Mouse (Mus musculus) lung, embryonic 16.5 days (tissue): Measurements from ENCODE around the gene Tmem129. TPM values are rescaled to one million over a fixed set of nuclear protein-coding genes. Genes with fewer than 3 reads are reported as not detected.

ENCODE experiments used
- ATAC-seq: fragments of 200-750 bp; cut with Nextera tagmentation; 2 replicates; pipeline ENCODE4 v1.8.0; 2017; ENCODE audit warnings: low read depth, mild to moderate bottlenecking, moderate library complexity
- H3K27ac ChIP-seq: fragments of 300-500 bp; sonication (generic); 2 replicates; pipeline ENCODE4 v1.5.1; 2014; ENCODE audit warnings: mild to moderate bottlenecking, control low read depth, low read length
- H3K27me3 ChIP-seq: fragments of 300-500 bp; sonication (generic); 2 replicates; pipeline ENCODE4 v1.6.1; 2014; ENCODE audit warnings: low read depth, low read length, mixed read lengths; ENCODE audit not compliant: control insufficient read depth, insufficient read depth
- H3K36me3 ChIP-seq: fragments of 300-500 bp; sonication (generic); 2 replicates; pipeline ENCODE4 v1.6.1; 2014; ENCODE audit warnings: low read length; ENCODE audit not compliant: control insufficient read depth, insufficient read depth
- H3K4me1 ChIP-seq: fragments of 300-500 bp; sonication (generic); replicated peaks from 2 replicates; pipeline ENCODE4 v1.6.1; 2014; ENCODE audit warnings: low read length, mixed read lengths; ENCODE audit not compliant: control insufficient read depth, insufficient read depth
- H3K4me2 ChIP-seq: fragments of 300-500 bp; sonication (generic); 2 replicates; pipeline ENCODE4 v1.6.1; 2014; ENCODE audit warnings: low read depth, low read length, control low read depth
- H3K4me3 ChIP-seq: fragments of 300-500 bp; sonication (generic); 2 replicates; pipeline ENCODE4 v1.5.1; 2014; ENCODE audit warnings: mild to moderate bottlenecking, low read length, control low read depth
- H3K9ac ChIP-seq: fragments of 300-500 bp; sonication (generic); 2 replicates; pipeline ENCODE4 v1.6.1; 2014; ENCODE audit warnings: low read length, control low read depth
- H3K9me3 ChIP-seq: fragments of 300-500 bp; sonication (generic); 2 replicates; pipeline ENCODE4 v1.6.1; 2016; ENCODE audit warnings: low read length; ENCODE audit not compliant: control insufficient read depth
- WGBS: fragments of 180-500 bp; shearing (Covaris S2); extraction: QIAGEN DNeasy Blood & Tissue Kit; methylation state at CpG from one replicate; pipeline ENCODE4 v1.1.7; 2014; 5-methylcytosine and 5-hydroxymethylcytosine counted together
- polyA plus RNA-seq: library from polyadenylated mRNA; unstranded; fragments of >200 nt; fragmentation: Nextera tagmentation; extraction: Ambion mirVana; gene quantifications from 2 replicates; pipeline ENCODE4 v1.2.1, GENCODE M21; 2015

The Tmem129 gene
- polyA plus RNA-seq, 1 experiment from 2014 or later: 41.0 TPM

- H3K4me1 ChIP-seq: peaks cover 36% of the 10 kb centered on the region
- 94% methylated on average over 13 of the region's 13 CpGs for WGBS
- H3K4me2 ChIP-seq: no peak overlapping the region
- H3K36me3 ChIP-seq: peaks cover 15% of the 10 kb centered on the region
- no peaks in the 10 kb centered on the region for H3K9me3 ChIP-seq
- H3K27me3 ChIP-seq: no peaks in the 10 kb centered on the region
- H3K9ac ChIP-seq: no peak overlapping the region
- ATAC-seq: no peak
- H3K27ac ChIP-seq: no peak overlapping the region
- no peak overlapping the region for H3K4me3 ChIP-seq
These were observed 3.8 kb downstream of the Tmem129 start for GRCm38 (mm10) chr5:33654424-33654823.

DNA sequence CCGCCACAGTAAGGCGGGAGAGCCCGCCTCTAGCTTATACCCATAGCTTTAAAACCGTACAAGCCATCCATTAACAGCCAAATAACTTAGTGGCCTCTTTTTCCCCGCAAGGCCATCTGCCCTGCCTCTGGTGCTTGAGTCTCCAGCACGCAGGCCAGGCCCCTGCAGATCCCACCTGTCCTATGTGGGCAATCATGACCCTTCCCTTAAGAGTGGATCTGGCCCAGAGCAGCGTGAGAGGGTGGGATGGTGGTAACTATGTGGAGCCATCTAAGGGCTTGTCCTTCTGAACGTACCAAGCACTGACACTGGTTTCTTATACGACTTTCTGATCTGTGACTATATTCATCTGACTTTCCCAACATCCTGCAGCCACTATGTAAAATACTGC lies 5.4 kb downstream of the Tmem129 start:
- H3K9ac ChIP-seq: peak overlapping the region; percentile 61
- ATAC-seq: peak; percentile 3; the same call in 1 of the 2 replicates

DNA sequence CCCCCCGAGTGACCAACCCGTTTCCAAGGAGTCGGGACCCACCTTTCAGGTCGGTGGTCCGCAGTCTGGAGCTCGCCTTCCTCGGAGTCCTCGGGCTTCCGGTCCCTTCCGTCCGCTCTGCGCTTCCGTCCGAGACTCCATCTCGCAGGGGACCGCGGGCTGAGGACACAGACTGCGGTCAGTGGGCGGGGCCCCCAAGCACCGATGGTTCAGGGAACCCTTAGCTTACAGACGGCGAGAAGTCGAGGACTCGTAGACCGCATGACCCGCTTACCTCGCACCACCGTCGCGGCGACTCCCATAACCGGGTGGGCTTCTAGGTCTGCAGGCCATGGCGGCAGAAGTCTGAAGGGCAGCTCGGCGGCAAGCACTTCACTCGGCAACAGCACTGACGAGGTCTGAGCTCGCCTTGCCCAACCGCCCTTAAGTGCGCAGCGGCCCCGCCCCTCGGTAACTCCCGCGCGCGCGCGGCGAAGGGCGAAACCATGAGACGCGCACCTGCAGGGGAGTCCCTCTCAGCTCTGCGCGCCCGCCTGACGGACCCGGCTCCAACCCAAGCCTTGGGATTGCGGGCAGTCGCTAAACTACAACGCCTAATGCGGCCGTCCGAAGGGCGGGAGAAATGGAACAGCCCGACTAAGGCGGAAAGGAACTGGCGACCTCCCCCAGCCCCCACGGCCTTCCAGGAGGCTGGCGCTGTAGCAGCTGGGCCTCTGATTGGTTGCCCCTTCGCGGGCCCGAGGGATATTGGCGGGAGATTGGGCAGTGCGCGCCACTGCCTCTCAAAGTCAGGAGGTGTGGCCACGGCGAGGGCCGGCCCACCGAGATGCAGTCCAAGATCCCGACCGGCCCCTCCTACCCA lies 6.1 kb downstream of the Tmem129 start, which contains the start of gene Slbp:
Slbp (minus strand) TSS at position 654 of the 862 bp plus-strand sequence.
- H3K9me3 ChIP-seq: no peaks in the 10 kb centered on the region
- no peaks in the 10 kb centered on the region for H3K27me3 ChIP-seq
- WGBS: under 1% methylated on average over 82 of the region's 82 CpGs
- peak; percentile 96 for ATAC-seq
- H3K4me1 ChIP-seq: peaks cover 30% of the 10 kb centered on the region
- H3K27ac ChIP-seq: peak within 1 kb of the TSS; percentile 96
- peaks cover 23% of the 10 kb centered on the region for H3K36me3 ChIP-seq
- peak within 1 kb of the TSS; percentile 85 for H3K9ac ChIP-seq
- peak within 1 kb of the TSS; percentile 72 for H3K4me3 ChIP-seq
- peak within 1 kb of the TSS; percentile 66 for H3K4me2 ChIP-seq

More for the DNA sequence above, 5.4 kb downstream of the Tmem129 start:
- peak overlapping the region; percentile 72 for H3K4me3 ChIP-seq
- peaks cover 30% of the 10 kb centered on the region for H3K4me1 ChIP-seq
- peaks cover 17% of the 10 kb centered on the region for H3K36me3 ChIP-seq
- no peaks in the 10 kb centered on the region for H3K9me3 ChIP-seq
- H3K27me3 ChIP-seq: no peaks in the 10 kb centered on the region
- WGBS: 3% methylated on average over 9 of the region's 9 CpGs
- H3K27ac ChIP-seq: peak overlapping the region; percentile 68
- H3K4me2 ChIP-seq: peak overlapping the region; percentile 47

GRCm38 (mm10) chr5:33651541-33651920 lies 6.7 kb downstream of the Tmem129 start:
- peak overlapping the region; percentile 85 for H3K9ac ChIP-seq
- 2% methylated on average over 11 of the region's 11 CpGs for WGBS
- no peaks in the 10 kb centered on the region for H3K9me3 ChIP-seq
- H3K27me3 ChIP-seq: no peaks in the 10 kb centered on the region
- peak overlapping the region; percentile 72 for H3K4me3 ChIP-seq
- H3K4me1 ChIP-seq: peaks cover 25% of the 10 kb centered on the region
- H3K4me2 ChIP-seq: peak overlapping the region; percentile 66
- peaks cover 23% of the 10 kb centered on the region for H3K36me3 ChIP-seq
- peak; percentile 0; the same call in 1 of the 2 replicates for ATAC-seq
- peak overlapping the region; percentile 96 for H3K27ac ChIP-seq

- Histone ChIP-seq H3K27me3 (no peaks in the 10 kb centered on the region), H3K27ac (peak overlapping the region; percentile 96), H3K9me3 (no peaks in the 10 kb centered on the region), H3K4me3 (peak overlapping the region; percentile 72), H3K4me2 (peak overlapping the region; percentile 66), H3K9ac (peak overlapping the region; percentile 85), H3K36me3 (peaks cover 28% of the 10 kb centered on the region), H3K4me1 (peaks cover 21% of the 10 kb centered on the region)
- no peak for ATAC-seq
- WGBS: 7% methylated on average over 2 of the region's 2 CpGs
These were observed 7.2 kb downstream of the Tmem129 start for GRCm38 (mm10) chr5:33651017-33651416.

- Histone ChIP-seq H3K9ac (no peak overlapping the region), H3K4me3 (no peak overlapping the region), H3K4me1 (no peaks in the 10 kb centered on the region), H3K4me2 (no peak overlapping the region), H3K27ac (no peak overlapping the region), H3K9me3 (no peaks in the 10 kb centered on the region), H3K36me3 (peaks cover 43% of the 10 kb centered on the region), H3K27me3 (no peaks in the 10 kb centered on the region)
- ATAC-seq: no peak
- WGBS: 35% methylated on average over 3 of the region's 3 CpGs
These were observed 17.6 kb downstream of the Tmem129 start for GRCm38 (mm10) chr5:33640652-33641051.

DNA sequence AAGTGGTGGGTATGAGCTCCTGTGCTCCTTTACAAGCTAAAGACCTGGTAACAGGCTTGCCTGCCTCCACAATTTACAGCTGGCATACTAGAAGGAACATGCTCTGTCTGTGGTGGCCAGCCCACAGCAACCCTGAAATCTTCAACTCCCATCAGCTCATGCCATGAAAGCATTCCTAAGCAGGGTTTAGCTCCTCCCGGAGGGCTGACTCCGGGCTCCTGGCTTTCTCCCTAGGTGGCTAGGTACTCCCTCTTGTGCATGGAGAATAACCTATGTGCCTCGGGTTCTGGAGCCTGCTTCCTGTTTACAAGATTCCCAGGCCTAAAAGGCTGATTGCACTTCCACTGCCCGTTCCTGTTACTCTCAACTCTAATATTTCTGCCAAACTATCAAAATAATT lies 19.4 kb downstream of the Tmem129 start:
- H3K27ac ChIP-seq: no peak overlapping the region
- H3K27me3 ChIP-seq: no peaks in the 10 kb centered on the region
- WGBS: 35% methylated on average over 4 of the region's 4 CpGs
- H3K4me2 ChIP-seq: no peak overlapping the region
- H3K9ac ChIP-seq: no peak overlapping the region
- H3K9me3 ChIP-seq: no peaks in the 10 kb centered on the region
- ATAC-seq: peak; percentile 28; the same call in 1 of the 2 replicates
- no peaks in the 10 kb centered on the region for H3K4me1 ChIP-seq
- peaks cover 34% of the 10 kb centered on the region for H3K36me3 ChIP-seq
- no peak overlapping the region for H3K4me3 ChIP-seq

DNA sequence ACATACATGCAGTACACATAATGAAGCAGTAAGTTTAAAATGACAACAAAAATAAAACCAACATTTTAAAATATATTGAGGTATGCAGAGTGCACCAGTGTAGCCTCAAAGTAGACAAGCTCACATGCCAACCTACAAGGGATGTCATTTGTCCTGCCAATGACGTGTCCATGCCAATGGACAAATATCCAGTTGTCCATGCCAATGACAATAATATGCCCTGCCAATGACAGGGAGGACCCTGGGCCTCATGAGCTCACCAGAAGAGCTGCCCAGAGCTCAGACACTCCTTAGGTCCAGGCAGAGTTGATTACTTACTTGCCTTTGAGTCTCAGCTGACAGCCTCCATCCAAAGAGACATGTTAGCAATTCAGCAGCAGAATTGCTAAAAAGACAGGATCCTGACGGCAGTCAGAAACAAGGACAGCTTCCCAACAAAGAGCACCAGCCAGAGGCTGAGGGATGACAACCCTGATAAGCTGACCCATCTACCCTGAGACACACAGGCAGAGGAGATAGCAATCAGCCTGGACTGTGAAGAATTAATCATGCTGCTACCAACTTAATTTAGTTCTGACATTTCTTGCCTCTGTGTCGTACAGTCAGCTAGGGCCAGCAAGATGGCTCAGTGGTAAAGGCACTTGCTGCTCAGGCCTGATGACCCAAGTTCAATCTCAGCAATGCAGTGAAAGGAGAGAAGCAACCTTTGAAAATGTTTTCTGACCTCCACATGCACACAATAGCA lies 20.4 kb downstream of the Tmem129 start:
- Histone ChIP-seq H3K27me3 (no peaks in the 10 kb centered on the region), H3K27ac (no peak overlapping the region), H3K4me2 (no peak overlapping the region), H3K36me3 (peaks cover 25% of the 10 kb centered on the region), H3K9ac (no peak overlapping the region), H3K9me3 (no peaks in the 10 kb centered on the region), H3K4me1 (no peaks in the 10 kb centered on the region), H3K4me3 (no peak overlapping the region)
- WGBS: 77% methylated on average over 3 of the region's 3 CpGs
- no peak for ATAC-seq

DNA sequence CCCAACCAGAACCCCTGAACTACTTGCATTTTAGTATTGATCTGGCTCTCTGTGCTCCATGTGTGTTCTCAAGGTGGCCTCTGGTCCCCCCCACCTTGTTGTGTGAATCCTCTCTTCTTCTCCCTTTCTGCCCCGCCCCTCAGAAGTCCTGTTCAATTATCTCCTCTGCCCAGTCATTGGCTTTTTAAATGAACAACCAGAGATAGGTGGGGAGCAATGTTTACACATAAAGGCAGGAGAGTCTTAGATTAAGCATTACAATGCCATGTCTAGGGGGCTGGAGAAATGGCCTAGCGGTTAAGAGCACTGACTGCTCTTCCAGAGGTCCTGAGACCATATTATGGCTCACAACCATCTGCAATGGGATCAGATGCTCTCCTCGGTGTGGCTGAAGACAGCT lies 22.9 kb downstream of the Tmem129 start:
- no peak overlapping the region for H3K27ac ChIP-seq
- peaks cover 11% of the 10 kb centered on the region for H3K36me3 ChIP-seq
- no peak overlapping the region for H3K4me2 ChIP-seq
- H3K4me1 ChIP-seq: no peaks in the 10 kb centered on the region
- no peak overlapping the region for H3K9ac ChIP-seq
- WGBS: 89% methylated on average over 3 of the region's 3 CpGs
- no peak for ATAC-seq
- no peak overlapping the region for H3K4me3 ChIP-seq
- H3K27me3 ChIP-seq: no peaks in the 10 kb centered on the region
- H3K9me3 ChIP-seq: no peaks in the 10 kb centered on the region
